Mouse (Mus musculus) kidney, adult 2 months (tissue): Measurements from ENCODE around the gene Gm10717.
"Not testable (repeated sequence)": the region's sequence is repeated elsewhere in the genome, so short reads cannot be mapped to it uniquely, and the experiment has no call there.

Source experiments
- CTCF ChIP-seq: fragments of 200-500 bp; conservative IDR thresholded peaks from 2 replicates; pipeline ENCODE4 v1.5.1; 2011; ENCODE audit warnings: low read depth, mild to moderate bottlenecking, control low read depth, low read length, moderate library complexity, mixed read lengths; ENCODE audit not compliant: insufficient read depth, insufficient read length
- POLR2A ChIP-seq: fragments of 200-500 bp; IDR thresholded peaks from one replicate; pipeline ENCODE4 v1.6.1; 2011; ENCODE audit warnings: low read depth, low read length, control low read depth

GRCm38 (mm10) chr9:3024912-3025467, at the start of gene Gm10717:
- not testable (repeated sequence) for TF ChIP-seq CTCF, POLR2A
